Comparison of ENCODE assay signal across 11 mouse cellular contexts in genomic region chr7:105734826-105735225, GRCm38 (mm10). TPM values are rescaled to one million over a fixed set of nuclear protein-coding genes. Genes with fewer than 3 reads are reported as not detected.
DNase-seq lines count a peak whose midpoint lies in the region; ATAC-seq and TF ChIP-seq lines count a peak whose summit lies in the region.
"Had no signal": no experiment of that assay in that cellular context is flagged by ENCODE, and none has a peak within 500 bp of the region (broad histone marks: within the 10 kb centered on the region; RNA-seq: fewer than 3 reads in every experiment).

No protein-coding gene starts in this region.

- intact Hi-C loops in heart, postnatal 10 days (cut with DNase I) = loop anchor here (5.0 to 10.0 kb wide), 5 partner anchors 57 to 800 kb away; partner anchors contain the start of gene Smpd1

- 0 out of 2 replicates have a peak overlapping the region, but pooled peaks have one; percentile 21 for H3K9ac ChIP-seq in heart, postnatal 0 days (replicated peaks; ENCODE audit: low read depth, low read length)
- H3K9ac ChIP-seq in midbrain, embryonic 11.5 days (ENCODE audit: low read length) = 0 out of 2 replicates have a peak overlapping the region, but pooled peaks have one; percentile 10
- no peak overlapping the region for H3K9ac ChIP-seq in midbrain, embryonic 15.5 days
- H3K9ac ChIP-seq in intestine, embryonic 16.5 days (ENCODE audit: low read depth, low read length) = no peak overlapping the region
- H3K9ac ChIP-seq: forebrain, postnatal 0 days had no signal

- no peak for TF ChIP-seq CTCF in heart, postnatal 0 days (IDR thresholded peaks at IDR 0.05; ENCODE audit: low read depth)
- no peak for TF ChIP-seq CTCF in layer of hippocampus, adult 2 months (conservative IDR thresholded peaks at IDR 0.05)

- H3K9me3 ChIP-seq in heart, postnatal 0 days (replicated peaks; ENCODE audit: control insufficient read depth, low read length) = no peaks in the 10 kb centered on the region
- no peaks in the 10 kb centered on the region for H3K9me3 ChIP-seq in midbrain, embryonic 11.5 days (ENCODE audit: control insufficient read depth, low read length)
- H3K9me3 ChIP-seq in midbrain, embryonic 15.5 days = no peaks in the 10 kb centered on the region
- H3K9me3 ChIP-seq in intestine, embryonic 16.5 days (ENCODE audit: control insufficient read depth, low read length) = no peaks in the 10 kb centered on the region

- no peak overlapping the region for H3K27ac ChIP-seq in heart, postnatal 0 days (ENCODE audit: low read depth)
- H3K27ac ChIP-seq in midbrain, embryonic 11.5 days (ENCODE audit: low read depth, low read length) = no peak overlapping the region
- H3K27ac ChIP-seq in midbrain, embryonic 15.5 days = no peak overlapping the region
- H3K27ac ChIP-seq in intestine, embryonic 16.5 days (ENCODE audit: low read length) = no peak overlapping the region
- no peak overlapping the region for H3K27ac ChIP-seq in layer of hippocampus, adult 2 months

- no peak for ATAC-seq in heart, postnatal 0 days (ENCODE audit: insufficient read depth, low read depth)
- ATAC-seq in midbrain, embryonic 11.5 days (ENCODE audit: low FRiP score) = no peak
- ATAC-seq in midbrain, embryonic 15.5 days (replicated peaks) = no peak
- ATAC-seq in intestine, embryonic 16.5 days = no peak
- ATAC-seq: forebrain, postnatal 0 days; inflammation-experienced regulatory T-cells, adult 6 months had no signal

- no peak for TF ChIP-seq EP300 in heart, postnatal 0 days (IDR thresholded peaks at IDR 0.05; ENCODE audit: low read depth)

- no peaks in the 10 kb centered on the region for H3K27me3 ChIP-seq in heart, postnatal 0 days (ENCODE audit: control insufficient read depth, insufficient read depth, low read length)
- no peaks in the 10 kb centered on the region for H3K27me3 ChIP-seq in midbrain, embryonic 11.5 days (ENCODE audit: control insufficient read depth, insufficient read depth, low read length)
- H3K27me3 ChIP-seq in midbrain, embryonic 15.5 days (replicated peaks) = no peaks in the 10 kb centered on the region
- H3K27me3 ChIP-seq in intestine, embryonic 16.5 days (replicated peaks; ENCODE audit: control insufficient read depth, insufficient read depth, low read length) = no peaks in the 10 kb centered on the region

- no peak for DNase-seq in heart, postnatal 0 days (ENCODE audit: low spot score)
- DNase-seq in heart, postnatal 10 days = no peak
- DNase-seq in midbrain, embryonic 11.5 days (ENCODE audit: low spot score, missing footprints) = peak; percentile 69
- no peak for DNase-seq in embryo, embryonic 11 days
- no peak for DNase-seq in layer of hippocampus, adult 2 months (ENCODE audit: low spot score in 2 of 2)
- DNase-seq: forebrain, postnatal 0 days; spleen, adult 18-20 months; thymus, postnatal 36 days had no signal

- no peak overlapping the region for H3K4me3 ChIP-seq in heart, postnatal 0 days (ENCODE audit: low read depth, low read length)
- H3K4me3 ChIP-seq in midbrain, embryonic 11.5 days (ENCODE audit: low read depth, low read length) = no peak overlapping the region
- no peak overlapping the region for H3K4me3 ChIP-seq in midbrain, embryonic 15.5 days
- no peak overlapping the region for H3K4me3 ChIP-seq in intestine, embryonic 16.5 days (ENCODE audit: low read length)
- H3K4me3 ChIP-seq in layer of hippocampus, adult 2 months = no peak overlapping the region

- peaks cover 52% of the 10 kb centered on the region for H3K36me3 ChIP-seq in heart, postnatal 0 days (replicated peaks; ENCODE audit: control insufficient read depth, insufficient read depth, low read length)
- peaks cover 18% of the 10 kb centered on the region; the same call in 1 of the 2 replicates for H3K36me3 ChIP-seq in midbrain, embryonic 11.5 days (ENCODE audit: control insufficient read depth, insufficient read depth, low read length)
- peaks cover 22% of the 10 kb centered on the region; the same call in 1 of the 2 replicates for H3K36me3 ChIP-seq in midbrain, embryonic 15.5 days (replicated peaks)
- peaks cover 6% of the 10 kb centered on the region for H3K36me3 ChIP-seq in intestine, embryonic 16.5 days (ENCODE audit: control insufficient read depth, insufficient read depth, low read length)

- no peak overlapping the region for H3K4me2 ChIP-seq in heart, postnatal 0 days (ENCODE audit: low read depth, low read length)
- H3K4me2 ChIP-seq in midbrain, embryonic 11.5 days = no peak overlapping the region
- H3K4me2 ChIP-seq in midbrain, embryonic 15.5 days = no peak overlapping the region
- H3K4me2 ChIP-seq in intestine, embryonic 16.5 days (ENCODE audit: low read depth, low read length) = peak overlapping the region; percentile 67; the same call in 1 of the 2 replicates

- 79% methylated on average over 8 of the region's 8 CpGs for WGBS in heart, postnatal 0 days
- WGBS in midbrain, embryonic 11.5 days = 90% methylated on average over 8 of the region's 8 CpGs
- WGBS in midbrain, embryonic 15.5 days = 93% methylated on average over 8 of the region's 8 CpGs
- 85% methylated on average over 8 of the region's 8 CpGs for WGBS in intestine, embryonic 16.5 days

- H3K4me1 ChIP-seq in heart, postnatal 0 days (ENCODE audit: control insufficient read depth, insufficient read depth) = peaks cover 23% of the 10 kb centered on the region
- peaks cover 22% of the 10 kb centered on the region; the same call in 1 of the 2 replicates for H3K4me1 ChIP-seq in midbrain, embryonic 11.5 days (ENCODE audit: control insufficient read depth, insufficient read depth, low read length)
- peaks cover 27% of the 10 kb centered on the region for H3K4me1 ChIP-seq in midbrain, embryonic 15.5 days
- H3K4me1 ChIP-seq in intestine, embryonic 16.5 days (ENCODE audit: control insufficient read depth, insufficient read depth, low read length) = peaks cover 16% of the 10 kb centered on the region; the same call in 1 of the 2 replicates

RNA-seq across cellular contexts. Expression of gene Ilk, which starts 1.6 kb away (rescaled TPM):
- 228 and 240 TPM in 2 replicates for total RNA-seq in heart, postnatal 0 days (2014; rRNA removed; ENCODE audit: low replicate concordance)
- polyA plus RNA-seq in heart, postnatal 0 days (2015; fragmentation: Nextera tagmentation; extraction: Ambion mirVana) = 272 and 276 TPM in 2 replicates
- 100 to 1,000 TPM; 156 to 157 TPM for total RNA-seq in heart, postnatal 10 days (2021)
- 238 and 241 TPM in 2 replicates for polyA plus RNA-seq in midbrain, embryonic 11.5 days (2014; fragmentation: Nextera tagmentation; extraction: Ambion mirVana)
- 192 and 207 TPM in 2 replicates for polyA plus RNA-seq in midbrain, embryonic 15.5 days (2015; fragmentation: Nextera tagmentation; extraction: Ambion mirVana)
- polyA plus RNA-seq in intestine, embryonic 16.5 days (2015; fragmentation: Nextera tagmentation; extraction: Ambion mirVana) = 317 and 323 TPM in 2 replicates
- total RNA-seq in layer of hippocampus, adult 2 months (2021) = 10 to 100 TPM; 79.7 to 83.2 TPM

RNA-seq across cellular contexts. Expression of gene Rrp8, which starts 2.4 kb away (rescaled TPM):
- total RNA-seq in heart, postnatal 0 days (2014; rRNA removed; ENCODE audit: low replicate concordance) = 17.9 and 21.8 TPM in 2 replicates
- 15.5 and 17.1 TPM in 2 replicates for polyA plus RNA-seq in heart, postnatal 0 days (2015; fragmentation: Nextera tagmentation; extraction: Ambion mirVana)
- total RNA-seq in heart, postnatal 10 days (2021) = 10 to 100 TPM; 14.3 to 14.7 TPM
- 41.2 and 45.0 TPM in 2 replicates for polyA plus RNA-seq in midbrain, embryonic 11.5 days (2014; fragmentation: Nextera tagmentation; extraction: Ambion mirVana)
- 22.4 and 22.9 TPM in 2 replicates for polyA plus RNA-seq in midbrain, embryonic 15.5 days (2015; fragmentation: Nextera tagmentation; extraction: Ambion mirVana)
- 26.2 and 32.6 TPM in 2 replicates for polyA plus RNA-seq in intestine, embryonic 16.5 days (2015; fragmentation: Nextera tagmentation; extraction: Ambion mirVana)
- total RNA-seq in layer of hippocampus, adult 2 months (2021) = 10 to 100 TPM in 1 of 2 experiments, 1 to 10 TPM in 1; 8.9 to 14.3 TPM

RNA-seq across cellular contexts. Expression of gene Taf10, which starts 9.3 kb away (rescaled TPM):
- 108 and 159 TPM in 2 replicates for total RNA-seq in heart, postnatal 0 days (2014; rRNA removed; ENCODE audit: low replicate concordance)
- polyA plus RNA-seq in heart, postnatal 0 days (2015; fragmentation: Nextera tagmentation; extraction: Ambion mirVana) = 80.1 and 88.4 TPM in 2 replicates
- total RNA-seq in heart, postnatal 10 days (2021) = 100 to 1,000 TPM; 102 to 108 TPM
- 163 and 195 TPM in 2 replicates for polyA plus RNA-seq in midbrain, embryonic 11.5 days (2014; fragmentation: Nextera tagmentation; extraction: Ambion mirVana)
- 89.7 and 99.0 TPM in 2 replicates for polyA plus RNA-seq in midbrain, embryonic 15.5 days (2015; fragmentation: Nextera tagmentation; extraction: Ambion mirVana)
- 114 and 119 TPM in 2 replicates for polyA plus RNA-seq in intestine, embryonic 16.5 days (2015; fragmentation: Nextera tagmentation; extraction: Ambion mirVana)
- total RNA-seq in layer of hippocampus, adult 2 months (2021) = 100 to 1,000 TPM; 112 to 120 TPM

RNA-seq across cellular contexts. Expression of gene Tpp1, which starts 17.2 kb away (rescaled TPM):
- total RNA-seq in heart, postnatal 0 days (2014; rRNA removed; ENCODE audit: low replicate concordance) = 89.7 and 99.9 TPM in 2 replicates
- 54.8 and 61.2 TPM in 2 replicates for polyA plus RNA-seq in heart, postnatal 0 days (2015; fragmentation: Nextera tagmentation; extraction: Ambion mirVana)
- total RNA-seq in heart, postnatal 10 days (2021) = 10 to 100 TPM; 42.2 to 46.6 TPM
- polyA plus RNA-seq in midbrain, embryonic 11.5 days (2014; fragmentation: Nextera tagmentation; extraction: Ambion mirVana) = 54.1 and 57.9 TPM in 2 replicates
- 38.7 and 43.4 TPM in 2 replicates for polyA plus RNA-seq in midbrain, embryonic 15.5 days (2015; fragmentation: Nextera tagmentation; extraction: Ambion mirVana)
- polyA plus RNA-seq in intestine, embryonic 16.5 days (2015; fragmentation: Nextera tagmentation; extraction: Ambion mirVana) = 152 and 191 TPM in 2 replicates
- total RNA-seq in layer of hippocampus, adult 2 months (2021) = 10 to 100 TPM; 73.2 to 73.4 TPM

RNA-seq across cellular contexts. Expression of gene Dchs1, which starts 52.6 kb away (rescaled TPM):
- 19.3 and 27.2 TPM in 2 replicates for total RNA-seq in heart, postnatal 0 days (2014; rRNA removed; ENCODE audit: low replicate concordance)
- 1.9 and 2.1 TPM in 2 replicates for polyA plus RNA-seq in heart, postnatal 0 days (2015; fragmentation: Nextera tagmentation; extraction: Ambion mirVana)
- 10 to 100 TPM; 30.6 to 34.2 TPM for total RNA-seq in heart, postnatal 10 days (2021)
- 10.7 and 12.7 TPM in 2 replicates for polyA plus RNA-seq in midbrain, embryonic 11.5 days (2014; fragmentation: Nextera tagmentation; extraction: Ambion mirVana)
- polyA plus RNA-seq in midbrain, embryonic 15.5 days (2015; fragmentation: Nextera tagmentation; extraction: Ambion mirVana) = 17.9 and 19.0 TPM in 2 replicates
- 4.9 and 5.2 TPM in 2 replicates for polyA plus RNA-seq in intestine, embryonic 16.5 days (2015; fragmentation: Nextera tagmentation; extraction: Ambion mirVana)
- 10 to 100 TPM; 14.1 to 15.1 TPM for total RNA-seq in layer of hippocampus, adult 2 months (2021)

Comparison
In these comparisons a context has a peak if more than half of its experiments do, and no peak if none do; other contexts are left out.
1. H3K9ac ChIP-seq: peak in heart, postnatal 0 days (single experiment) and midbrain, embryonic 11.5 days (single experiment); none in midbrain, embryonic 15.5 days (single experiment) and intestine, embryonic 16.5 days (single experiment).